Mouse (Mus musculus): ENCODE results near the gene Zbtb7b. TPM values are rescaled to one million over a fixed set of nuclear protein-coding genes. Genes with fewer than 3 reads are reported as not detected.
A peak's percentile ranks its signal among the peaks of the same experiment; 100 is the strongest.

The Zbtb7b gene
- polyA plus RNA-seq, 1 experiment: 46.9 TPM

DNA sequence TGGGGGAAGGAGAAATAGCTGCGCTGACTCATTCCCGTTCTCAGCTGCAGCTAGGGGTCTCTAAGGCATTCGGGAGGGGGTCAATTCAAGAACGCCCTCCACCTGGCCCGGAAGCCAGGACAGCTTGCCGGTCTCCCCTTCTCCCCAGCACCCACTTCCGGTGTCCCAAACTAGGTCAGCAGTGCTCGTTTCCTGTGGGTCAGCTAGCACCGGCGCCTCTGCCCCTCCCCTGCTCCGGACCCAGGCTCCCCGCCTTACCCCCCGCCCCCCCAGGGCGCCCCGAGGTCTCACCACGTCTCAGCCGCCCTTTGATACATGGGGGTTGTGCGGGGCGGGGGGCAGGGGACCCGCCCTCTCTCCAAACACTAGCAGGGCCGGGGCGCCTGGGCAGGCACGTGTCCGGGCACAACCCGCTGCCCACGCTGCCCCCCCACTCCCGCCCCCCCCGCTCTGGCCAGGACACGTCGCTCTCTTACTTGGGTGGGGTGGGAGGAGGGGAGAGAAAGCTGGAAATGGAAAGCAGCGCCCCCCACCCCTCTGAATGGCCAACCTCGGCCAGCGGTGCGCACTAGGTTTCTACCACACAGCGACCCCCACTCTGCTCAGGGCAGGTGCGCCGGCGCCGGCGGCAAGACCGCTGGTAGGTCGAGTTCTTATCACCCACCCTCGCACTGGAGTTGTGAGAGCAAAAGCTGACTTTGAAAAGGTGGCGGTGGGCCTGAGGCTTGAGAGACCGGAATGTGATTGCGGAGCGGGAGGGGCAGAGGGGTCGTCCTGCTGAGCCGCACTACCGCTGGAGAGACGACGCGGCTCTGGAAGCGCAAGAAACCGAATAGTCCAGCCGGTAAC lies 2.7 kb downstream of the Zbtb7b start:
- H3K4me1 ChIP-seq (ENCODE audit: control insufficient read depth, insufficient read depth, low read length): no peaks in the 10 kb centered on the region
- peak overlapping the region; percentile 95 for H3K27ac ChIP-seq (ENCODE audit: insufficient read depth, low read length)
- TF ChIP-seq POLR2A (IDR thresholded peaks at IDR 0.05; ENCODE audit: low read depth, low read length) (peak; percentile 71), CTCF (IDR thresholded peaks at IDR 0.05; ENCODE audit: borderline replicate concordance, insufficient read depth, low read length) (no peak)
- H3K4me3 ChIP-seq (ENCODE audit: insufficient read depth, low read length): peak overlapping the region; percentile 79

DNA sequence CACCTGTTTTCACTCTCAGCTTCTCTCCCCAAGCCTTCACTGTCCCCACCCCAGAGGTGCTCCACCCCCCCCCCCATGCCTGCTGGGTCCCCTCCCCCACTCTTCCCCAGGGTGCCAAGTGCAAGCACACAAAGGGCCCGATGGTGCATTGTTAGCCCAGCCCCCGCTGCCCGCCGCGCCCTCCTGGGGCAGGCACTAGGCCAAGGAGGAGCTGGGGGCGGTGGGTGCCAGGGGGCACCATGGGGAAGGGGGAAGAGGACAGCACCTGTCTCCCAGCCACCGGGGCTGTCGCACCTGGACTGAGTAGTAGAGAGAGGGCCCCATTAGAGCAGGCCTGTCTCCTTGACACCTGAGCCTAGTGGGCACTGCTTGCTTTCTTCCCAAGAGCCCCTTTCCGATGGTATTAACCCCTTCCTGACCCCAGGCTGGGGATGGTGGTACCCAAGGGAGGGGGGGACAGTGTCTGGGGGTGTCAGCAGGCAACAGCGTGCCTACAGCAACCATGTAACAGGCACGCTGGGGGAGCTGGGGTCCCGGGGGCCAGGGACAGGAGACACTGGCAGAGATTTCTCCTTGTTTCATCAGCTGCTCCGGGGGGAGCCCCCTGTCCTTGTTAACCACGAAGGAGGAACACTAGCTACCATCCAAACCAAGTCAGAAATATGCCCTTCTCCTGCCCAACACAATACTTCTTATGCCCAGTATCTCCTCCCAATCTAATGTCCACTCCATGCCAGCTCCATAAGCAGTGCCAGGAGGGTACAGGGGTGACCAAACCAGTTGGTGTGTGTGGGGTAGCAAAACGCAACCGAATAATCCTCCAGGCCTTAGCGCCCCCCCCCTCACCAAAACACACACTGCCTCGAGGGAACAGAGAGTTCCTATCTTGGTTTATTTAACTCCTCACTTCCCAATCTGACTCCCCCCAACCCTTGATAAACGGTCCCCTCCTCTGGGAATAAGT lies 3.6 kb downstream of the Zbtb7b start:
- H3K4me3 ChIP-seq (ENCODE audit: insufficient read depth, low read length): peak overlapping the region; percentile 79
- no peaks in the 10 kb centered on the region for H3K4me1 ChIP-seq (ENCODE audit: control insufficient read depth, insufficient read depth, low read length)
- H3K27ac ChIP-seq (ENCODE audit: insufficient read depth, low read length): peak overlapping the region; percentile 95
- TF ChIP-seq POLR2A (IDR thresholded peaks at IDR 0.05; ENCODE audit: low read depth, low read length): peak; percentile 9
- TF ChIP-seq CTCF (IDR thresholded peaks at IDR 0.05; ENCODE audit: borderline replicate concordance, insufficient read depth, low read length): no peak

GRCm38 (mm10) chr3:89390111-89390515 lies 4.5 kb downstream of the Zbtb7b start:
- no peak for TF ChIP-seq CTCF (IDR thresholded peaks at IDR 0.05; ENCODE audit: borderline replicate concordance, insufficient read depth, low read length)
- TF ChIP-seq POLR2A (IDR thresholded peaks at IDR 0.05; ENCODE audit: low read depth, low read length): no peak
- Histone ChIP-seq H3K4me1 (ENCODE audit: control insufficient read depth, insufficient read depth, low read length) (no peaks in the 10 kb centered on the region), H3K27ac (ENCODE audit: insufficient read depth, low read length) (peak overlapping the region; percentile 6; the same call in 1 of the 2 replicates), H3K4me3 (ENCODE audit: insufficient read depth, low read length) (no peak overlapping the region)

- Histone ChIP-seq H3K27ac (ENCODE audit: insufficient read depth, low read length) (no peak overlapping the region), H3K4me3 (ENCODE audit: insufficient read depth, low read length) (no peak overlapping the region), H3K4me1 (ENCODE audit: control insufficient read depth, insufficient read depth, low read length) (no peaks in the 10 kb centered on the region)
- TF ChIP-seq POLR2A (IDR thresholded peaks at IDR 0.05; ENCODE audit: low read depth, low read length) (no peak), CTCF (IDR thresholded peaks at IDR 0.05; ENCODE audit: borderline replicate concordance, insufficient read depth, low read length) (no peak)
Measured at GRCm38 (mm10) chr3:89388901-89389740, 5.5 kb downstream of the Zbtb7b start.

DNA sequence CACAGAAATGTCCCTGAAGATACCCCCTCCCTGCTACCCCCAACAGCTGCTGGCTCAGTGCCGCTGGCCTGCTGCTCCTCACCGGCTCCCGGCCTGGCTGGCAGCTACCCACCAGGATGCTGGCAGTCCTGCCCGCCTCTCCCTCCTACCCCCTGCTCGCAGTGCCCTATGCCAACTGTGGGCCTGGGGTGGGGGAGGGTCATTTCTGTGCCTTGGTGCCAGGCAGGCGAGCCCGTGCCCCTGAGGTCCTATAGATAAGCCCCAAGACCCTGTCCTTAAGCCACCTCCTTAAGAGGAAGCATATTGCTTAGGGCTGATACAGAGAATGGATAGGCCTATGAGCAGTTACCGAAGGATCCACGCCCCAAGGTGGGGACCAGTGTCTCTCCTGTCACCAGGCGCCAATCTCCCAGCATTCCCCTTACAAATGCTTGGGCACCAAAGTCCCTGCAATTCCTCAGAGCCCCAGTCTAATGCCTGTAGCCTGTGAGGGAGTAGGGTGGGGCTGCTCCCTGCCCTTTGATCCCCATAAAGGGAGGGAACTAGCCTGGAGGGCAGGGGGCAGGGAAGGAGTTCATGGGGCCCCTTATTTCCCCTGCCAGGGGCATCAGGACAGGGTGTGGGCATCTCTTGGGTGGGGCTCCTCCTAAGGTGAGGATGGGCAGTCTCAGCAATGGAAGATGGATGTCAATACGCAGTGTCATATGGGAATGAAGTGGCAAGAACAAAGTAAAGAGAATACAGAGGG lies 6.3 kb downstream of the Zbtb7b start:
- H3K4me3 ChIP-seq (ENCODE audit: insufficient read depth, low read length): no peak overlapping the region
- no peak for TF ChIP-seq POLR2A (IDR thresholded peaks at IDR 0.05; ENCODE audit: low read depth, low read length)
- no peak for TF ChIP-seq CTCF (IDR thresholded peaks at IDR 0.05; ENCODE audit: borderline replicate concordance, insufficient read depth, low read length)
- H3K4me1 ChIP-seq (ENCODE audit: control insufficient read depth, insufficient read depth, low read length): no peaks in the 10 kb centered on the region
- H3K27ac ChIP-seq (ENCODE audit: insufficient read depth, low read length): no peak overlapping the region

GRCm38 (mm10) chr3:89387632-89388031 lies 6.9 kb downstream of the Zbtb7b start:
- TF ChIP-seq POLR2A (IDR thresholded peaks at IDR 0.05; ENCODE audit: low read depth, low read length) (no peak), CTCF (IDR thresholded peaks at IDR 0.05; ENCODE audit: borderline replicate concordance, insufficient read depth, low read length) (no peak)
- Histone ChIP-seq H3K4me1 (ENCODE audit: control insufficient read depth, insufficient read depth, low read length) (no peaks in the 10 kb centered on the region), H3K27ac (ENCODE audit: insufficient read depth, low read length) (no peak overlapping the region), H3K4me3 (ENCODE audit: insufficient read depth, low read length) (no peak overlapping the region)

DNA sequence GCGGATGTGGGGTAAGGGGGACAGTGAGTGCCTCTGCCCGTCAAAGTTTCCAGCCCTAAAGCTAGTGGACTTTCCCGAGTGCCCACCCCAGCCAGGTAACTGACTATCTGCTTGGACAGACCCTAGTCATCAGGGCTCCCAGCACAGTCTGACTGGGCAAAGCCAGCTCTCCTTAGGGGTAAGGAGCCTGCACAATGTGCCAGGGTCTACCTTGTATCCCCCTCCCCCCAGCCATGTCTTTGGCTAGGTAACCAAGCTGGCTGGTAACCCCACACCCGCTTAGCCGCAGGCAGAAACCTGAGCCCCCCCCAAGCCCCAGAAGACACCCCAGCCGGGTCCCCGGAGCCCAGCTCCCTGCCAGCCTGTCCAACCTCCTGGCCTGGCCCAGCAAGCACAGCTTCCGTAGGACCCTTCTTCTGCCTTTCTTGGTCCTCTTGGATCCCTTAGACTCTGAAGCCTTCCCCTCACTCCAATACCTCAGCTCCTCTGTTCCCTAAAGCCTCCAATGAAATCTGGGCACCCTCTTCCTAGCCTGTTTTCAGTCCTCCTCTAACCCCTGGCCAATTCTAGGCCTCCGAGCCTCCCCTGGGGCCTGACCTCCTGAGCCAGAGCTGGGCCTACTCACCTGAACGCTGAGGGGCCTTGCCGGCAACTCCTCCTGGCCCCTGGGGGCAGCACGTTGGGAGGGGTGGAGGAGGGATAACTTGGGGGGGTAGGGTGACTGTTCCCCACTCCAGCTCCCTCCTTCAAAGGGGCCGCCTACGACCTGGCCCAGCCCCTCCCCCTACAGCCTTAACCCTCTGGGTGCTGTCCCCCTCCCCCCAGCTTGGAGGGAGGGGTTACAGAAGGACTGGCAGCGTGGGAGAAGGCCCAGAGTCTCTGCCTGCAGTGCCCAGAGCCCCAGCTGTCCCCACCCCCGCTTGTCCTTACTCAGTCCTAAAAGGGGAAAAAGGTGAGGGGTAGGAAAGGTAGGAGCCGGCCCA lies 7.8 kb downstream of the Zbtb7b start:
- H3K4me1 ChIP-seq (ENCODE audit: control insufficient read depth, insufficient read depth, low read length): no peaks in the 10 kb centered on the region
- no peak overlapping the region for H3K4me3 ChIP-seq (ENCODE audit: insufficient read depth, low read length)
- no peak overlapping the region for H3K27ac ChIP-seq (ENCODE audit: insufficient read depth, low read length)
- no peak for TF ChIP-seq CTCF (IDR thresholded peaks at IDR 0.05; ENCODE audit: borderline replicate concordance, insufficient read depth, low read length)

DNA sequence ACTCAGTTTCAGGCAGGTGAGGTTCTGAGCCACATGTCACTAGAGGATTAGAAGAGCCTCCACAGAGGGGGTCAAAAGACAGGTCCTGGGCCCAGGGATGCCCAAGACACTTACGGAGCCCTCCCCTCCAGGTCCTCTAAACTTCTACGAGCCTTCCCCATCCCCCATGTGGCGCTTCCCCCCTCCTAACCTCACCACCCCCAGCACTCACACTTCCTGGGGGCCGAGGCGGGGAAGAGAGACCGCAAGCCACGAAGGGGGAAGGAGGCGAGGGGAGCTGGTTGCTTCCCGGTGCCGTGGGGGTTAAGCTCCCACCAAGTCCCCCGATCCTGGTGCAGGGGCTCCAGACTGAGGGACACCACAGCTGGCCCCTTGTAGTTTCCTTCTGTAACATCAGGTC lies 9.1 kb downstream of the Zbtb7b start:
- no peak for TF ChIP-seq POLR2A (IDR thresholded peaks at IDR 0.05; ENCODE audit: low read depth, low read length)
- TF ChIP-seq CTCF (IDR thresholded peaks at IDR 0.05; ENCODE audit: borderline replicate concordance, insufficient read depth, low read length): no peak
- no peaks in the 10 kb centered on the region for H3K4me1 ChIP-seq (ENCODE audit: control insufficient read depth, insufficient read depth, low read length)
- H3K27ac ChIP-seq (ENCODE audit: insufficient read depth, low read length): no peak overlapping the region
- H3K4me3 ChIP-seq (ENCODE audit: insufficient read depth, low read length): no peak overlapping the region

Data from embryonic fibroblast, embryonic 13.5 days (primary cell).